Mouse (Mus musculus): Measurements from ENCODE around the gene Prkca.

DNA sequence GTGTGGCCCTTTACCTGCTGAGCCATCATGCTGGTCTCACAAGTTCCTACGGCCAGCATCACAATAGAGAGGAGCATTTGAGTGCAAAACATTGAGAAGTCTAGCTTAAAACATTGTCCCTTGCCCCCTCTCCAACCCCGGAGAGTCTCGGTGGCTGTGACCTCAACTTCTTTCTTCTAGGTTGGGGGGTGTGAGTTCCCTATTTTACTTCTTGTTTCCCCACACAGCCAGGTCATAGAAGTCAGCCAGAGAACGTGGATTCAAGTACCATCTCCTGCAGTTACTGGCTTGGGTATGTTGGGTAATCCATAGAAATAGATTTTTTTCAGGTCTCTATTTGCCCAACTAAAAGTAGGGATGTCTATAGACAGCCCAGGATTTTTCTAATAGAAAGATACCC is 7.1 kb upstream of the Prkca start:
- TF ChIP-seq CTCF (conservative IDR thresholded peaks at IDR 0.05; ENCODE audit: insufficient read depth, insufficient read length, low read depth, low read length) (no peak), POLR2A (IDR thresholded peaks at IDR 0.05; ENCODE audit: low read depth, low read length) (no peak)
